Mouse (Mus musculus): Measurements from ENCODE around the gene Aqp9. TPM values are rescaled to one million over a fixed set of nuclear protein-coding genes. Genes with fewer than 3 reads are reported as not detected.

Aqp9 gene
- 0.10 and 0.36 TPM in 2 replicates for polyA plus RNA-seq (2014; fragmentation: Nextera tagmentation; extraction: Ambion mirVana)

GRCm38 (mm10) chr9:71168511-71168910 is at the start of gene Aqp9:
TSS of gene Aqp9 (minus strand) at chr9:71168682.
- H3K27ac ChIP-seq (ENCODE audit: low read depth, low read length): no peak within 1 kb of the TSS
- WGBS (ENCODE audit: insufficient replicate concordance): 36% methylated on average over 12 of the region's 12 CpGs

GRCm38 (mm10) chr9:71217793-71218095 is 49.3 kb upstream of the Aqp9 start:
- ATAC-seq (replicated peaks; ENCODE audit: insufficient number of reproducible peaks, low FRiP score, low TSS enrichment): no peak
- peaks cover 41% of the 10 kb centered on the region for H3K27me3 ChIP-seq (ENCODE audit: control insufficient read depth, insufficient read depth, low read length)
- H3K27ac ChIP-seq (ENCODE audit: low read depth, low read length): no peak overlapping the region
- H3K9ac ChIP-seq (ENCODE audit: low read depth, low read length): no peak overlapping the region
- H3K9me3 ChIP-seq (replicated peaks; ENCODE audit: control insufficient read depth, low read length): no peaks in the 10 kb centered on the region
- H3K4me1 ChIP-seq (ENCODE audit: control insufficient read depth, insufficient read depth, low read length): peaks cover 9% of the 10 kb centered on the region; the same call in 1 of the 2 replicates
- H3K4me3 ChIP-seq (ENCODE audit: low read depth, low read length): no peak overlapping the region
- WGBS (ENCODE audit: insufficient replicate concordance): 23% methylated on average over 5 of the region's 5 CpGs
- H3K4me2 ChIP-seq: no peak overlapping the region
- H3K36me3 ChIP-seq (ENCODE audit: control insufficient read depth, insufficient read depth, low read length): no peaks in the 10 kb centered on the region

More at GRCm38 (mm10) chr9:71168511-71168910, at the start of gene Aqp9:
- Histone ChIP-seq H3K27me3 (ENCODE audit: control insufficient read depth, insufficient read depth, low read length) (no peaks in the 10 kb centered on the region), H3K9me3 (replicated peaks; ENCODE audit: control insufficient read depth, low read length) (no peaks in the 10 kb centered on the region), H3K4me1 (ENCODE audit: control insufficient read depth, insufficient read depth, low read length) (no peaks in the 10 kb centered on the region), H3K4me2 (peak within 1 kb of the TSS; percentile 40; the same call in 1 of the 2 replicates), H3K36me3 (ENCODE audit: control insufficient read depth, insufficient read depth, low read length) (no peaks in the 10 kb centered on the region), H3K4me3 (ENCODE audit: low read depth, low read length) (no peak within 1 kb of the TSS), H3K9ac (ENCODE audit: low read depth, low read length) (peak within 1 kb of the TSS; percentile 28; the same call in 1 of the 2 replicates)
- ATAC-seq (replicated peaks; ENCODE audit: insufficient number of reproducible peaks, low FRiP score, low TSS enrichment): no peak

GRCm38 (mm10) chr9:71216996-71217792 is 48.7 kb upstream of the Aqp9 start:
- peak overlapping the region; percentile 52 for H3K4me3 ChIP-seq (ENCODE audit: low read depth, low read length)
- no peak for ATAC-seq (replicated peaks; ENCODE audit: insufficient number of reproducible peaks, low FRiP score, low TSS enrichment)
- H3K4me2 ChIP-seq: peak overlapping the region; percentile 80
- H3K27me3 ChIP-seq (ENCODE audit: control insufficient read depth, insufficient read depth, low read length): peaks cover 41% of the 10 kb centered on the region
- 3% methylated on average over 20 of the region's 20 CpGs for WGBS (ENCODE audit: insufficient replicate concordance)
- H3K27ac ChIP-seq (ENCODE audit: low read depth, low read length): no peak overlapping the region
- no peaks in the 10 kb centered on the region for H3K9me3 ChIP-seq (replicated peaks; ENCODE audit: control insufficient read depth, low read length)
- no peak overlapping the region for H3K9ac ChIP-seq (ENCODE audit: low read depth, low read length)
- no peaks in the 10 kb centered on the region for H3K36me3 ChIP-seq (ENCODE audit: control insufficient read depth, insufficient read depth, low read length)
- peaks cover 9% of the 10 kb centered on the region; the same call in 1 of the 2 replicates for H3K4me1 ChIP-seq (ENCODE audit: control insufficient read depth, insufficient read depth, low read length)

GRCm38 (mm10) chr9:71216036-71216995 is 47.8 kb upstream of the Aqp9 start:
- H3K9ac ChIP-seq (ENCODE audit: low read depth, low read length): peak overlapping the region; percentile 50; the same call in 1 of the 2 replicates
- peaks cover 41% of the 10 kb centered on the region for H3K27me3 ChIP-seq (ENCODE audit: control insufficient read depth, insufficient read depth, low read length)
- peaks cover 9% of the 10 kb centered on the region; the same call in 1 of the 2 replicates for H3K4me1 ChIP-seq (ENCODE audit: control insufficient read depth, insufficient read depth, low read length)
- no peaks in the 10 kb centered on the region for H3K9me3 ChIP-seq (replicated peaks; ENCODE audit: control insufficient read depth, low read length)
- ATAC-seq (replicated peaks; ENCODE audit: insufficient number of reproducible peaks, low FRiP score, low TSS enrichment): 0 out of 2 replicates have a peak, but pooled peaks have one; percentile 31
- H3K27ac ChIP-seq (ENCODE audit: low read depth, low read length): no peak overlapping the region
- H3K4me3 ChIP-seq (ENCODE audit: low read depth, low read length): peak overlapping the region; percentile 52
- WGBS (ENCODE audit: insufficient replicate concordance): under 1% methylated on average over 57 of the region's 57 CpGs
- no peaks in the 10 kb centered on the region for H3K36me3 ChIP-seq (ENCODE audit: control insufficient read depth, insufficient read depth, low read length)
- H3K4me2 ChIP-seq: peak overlapping the region; percentile 80

GRCm38 (mm10) chr9:71215248-71216035 is 47.0 kb upstream of the Aqp9 start, which contains the start of gene Aldh1a2:
TSS of gene Aldh1a2 (plus strand) at chr9:71215789.
- Histone ChIP-seq H3K36me3 (ENCODE audit: control insufficient read depth, insufficient read depth, low read length) (no peaks in the 10 kb centered on the region), H3K9me3 (replicated peaks; ENCODE audit: control insufficient read depth, low read length) (no peaks in the 10 kb centered on the region), H3K4me3 (ENCODE audit: low read depth, low read length) (peak within 1 kb of the TSS; percentile 52), H3K4me1 (ENCODE audit: control insufficient read depth, insufficient read depth, low read length) (peaks cover 9% of the 10 kb centered on the region; the same call in 1 of the 2 replicates), H3K27ac (ENCODE audit: low read depth, low read length) (no peak within 1 kb of the TSS), H3K27me3 (ENCODE audit: control insufficient read depth, insufficient read depth, low read length) (peaks cover 41% of the 10 kb centered on the region), H3K4me2 (peak within 1 kb of the TSS; percentile 80), H3K9ac (ENCODE audit: low read depth, low read length) (peak within 1 kb of the TSS; percentile 56)
- peak; percentile 55; the same call in 1 of the 2 replicates for ATAC-seq (replicated peaks; ENCODE audit: insufficient number of reproducible peaks, low FRiP score, low TSS enrichment)
- WGBS (ENCODE audit: insufficient replicate concordance): under 1% methylated on average over 74 of the region's 97 CpGs

- Histone ChIP-seq H3K4me2 (no peak overlapping the region), H3K4me1 (ENCODE audit: control insufficient read depth, insufficient read depth, low read length) (peaks cover 9% of the 10 kb centered on the region; the same call in 1 of the 2 replicates), H3K27ac (ENCODE audit: low read depth, low read length) (no peak overlapping the region), H3K9ac (ENCODE audit: low read depth, low read length) (no peak overlapping the region), H3K27me3 (ENCODE audit: control insufficient read depth, insufficient read depth, low read length) (peaks cover 34% of the 10 kb centered on the region), H3K4me3 (ENCODE audit: low read depth, low read length) (no peak overlapping the region), H3K36me3 (ENCODE audit: control insufficient read depth, insufficient read depth, low read length) (no peaks in the 10 kb centered on the region), H3K9me3 (replicated peaks; ENCODE audit: control insufficient read depth, low read length) (no peaks in the 10 kb centered on the region)
- no peak for ATAC-seq (replicated peaks; ENCODE audit: insufficient number of reproducible peaks, low FRiP score, low TSS enrichment)
- 24% methylated on average over 4 of the region's 4 CpGs for WGBS (ENCODE audit: insufficient replicate concordance)
Measured at GRCm38 (mm10) chr9:71213636-71214035, 45.2 kb upstream of the Aqp9 start.

- H3K9ac ChIP-seq (ENCODE audit: low read depth, low read length): no peak overlapping the region
- no peaks in the 10 kb centered on the region for H3K36me3 ChIP-seq (ENCODE audit: control insufficient read depth, insufficient read depth, low read length)
- no peaks in the 10 kb centered on the region for H3K9me3 ChIP-seq (replicated peaks; ENCODE audit: control insufficient read depth, low read length)
- no peak overlapping the region for H3K27ac ChIP-seq (ENCODE audit: low read depth, low read length)
- 15% methylated on average over 2 of the region's 2 CpGs for WGBS (ENCODE audit: insufficient replicate concordance)
- no peak overlapping the region for H3K4me2 ChIP-seq
- H3K4me3 ChIP-seq (ENCODE audit: low read depth, low read length): no peak overlapping the region
- peaks cover 18% of the 10 kb centered on the region for H3K27me3 ChIP-seq (ENCODE audit: control insufficient read depth, insufficient read depth, low read length)
- no peak for ATAC-seq (replicated peaks; ENCODE audit: insufficient number of reproducible peaks, low FRiP score, low TSS enrichment)
- peaks cover 4% of the 10 kb centered on the region; the same call in 1 of the 2 replicates for H3K4me1 ChIP-seq (ENCODE audit: control insufficient read depth, insufficient read depth, low read length)
Measured at GRCm38 (mm10) chr9:71210870-71211269, 42.4 kb upstream of the Aqp9 start.

GRCm38 (mm10) chr9:71209299-71209698 is 40.8 kb upstream of the Aqp9 start:
- Histone ChIP-seq H3K27ac (ENCODE audit: low read depth, low read length) (no peak overlapping the region), H3K4me3 (ENCODE audit: low read depth, low read length) (no peak overlapping the region), H3K9ac (ENCODE audit: low read depth, low read length) (no peak overlapping the region), H3K9me3 (replicated peaks; ENCODE audit: control insufficient read depth, low read length) (no peaks in the 10 kb centered on the region), H3K4me1 (ENCODE audit: control insufficient read depth, insufficient read depth, low read length) (no peaks in the 10 kb centered on the region), H3K36me3 (ENCODE audit: control insufficient read depth, insufficient read depth, low read length) (no peaks in the 10 kb centered on the region), H3K27me3 (ENCODE audit: control insufficient read depth, insufficient read depth, low read length) (peaks cover 2% of the 10 kb centered on the region), H3K4me2 (no peak overlapping the region)
- ATAC-seq (replicated peaks; ENCODE audit: insufficient number of reproducible peaks, low FRiP score, low TSS enrichment): no peak
- WGBS (ENCODE audit: insufficient replicate concordance): 61% methylated on average over 3 of the region's 3 CpGs

Data from heart, embryonic 11.5 days (tissue).